Mouse (Mus musculus) E14TG2a.4 (cell line): ENCODE results near the gene 1700113H08Rik.

Experiments
- H3K27me3 ChIP-seq: 2 replicates; pipeline ENCODE4 v1.6.1; 2014; ENCODE audit warnings: low read length, control low read depth; ENCODE audit not compliant: insufficient read depth
- H3K36me3 ChIP-seq: 2 replicates; pipeline ENCODE4 v1.6.1; 2014; ENCODE audit warnings: low read length, control low read depth; ENCODE audit not compliant: insufficient read depth
- H3K4me1 ChIP-seq: replicated peaks from 2 replicates; pipeline ENCODE4 v1.6.1; 2014; ENCODE audit warnings: low read depth, low read length, control low read depth
- H3K4me3 ChIP-seq: replicated peaks from 2 replicates; pipeline ENCODE4 v1.5.1; 2014; ENCODE audit warnings: mild to moderate bottlenecking, low read length
- H3K9me3 ChIP-seq: 2 replicates; pipeline ENCODE4 v1.6.1; 2014; ENCODE audit warnings: low read length, control low read depth
- CTCF ChIP-seq: conservative IDR thresholded peaks from 2 replicates; pipeline ENCODE4 v1.5.1; 2014; ENCODE audit warnings: low read length
- NANOG ChIP-seq: IDR thresholded peaks from 2 replicates; pipeline ENCODE4 v1.6.1; 2014; ENCODE audit warnings: borderline replicate concordance, low read length, mixed read lengths
- POU5F1 ChIP-seq: IDR thresholded peaks from 2 replicates; pipeline ENCODE4 v1.6.1; 2014; ENCODE audit warnings: low read length, borderline replicate concordance

Gene 1700113H08Rik

GRCm38 (mm10) chr10:87057500-87058250, at the start of gene 1700113H08Rik:
Gene 1700113H08Rik, plus strand, starts transcription at chr10:87058045.
- H3K4me1 ChIP-seq: peaks cover 12% of the 10 kb centered on the region
- peak within 1 kb of the TSS; percentile 77 for H3K4me3 ChIP-seq
- H3K27me3 ChIP-seq: peaks cover 20% of the 10 kb centered on the region; the same call in 1 of the 2 replicates
- H3K9me3 ChIP-seq: no peaks in the 10 kb centered on the region
- H3K36me3 ChIP-seq: no peaks in the 10 kb centered on the region
- TF ChIP-seq POU5F1 (no peak), CTCF (no peak), NANOG (no peak)

- Histone ChIP-seq H3K4me1 (no peaks in the 10 kb centered on the region), H3K36me3 (no peaks in the 10 kb centered on the region), H3K4me3 (no peak overlapping the region), H3K9me3 (peaks cover 6% of the 10 kb centered on the region), H3K27me3 (no peaks in the 10 kb centered on the region; the same call in 1 of the 2 replicates)
- TF ChIP-seq POU5F1: no peak
Measured at GRCm38 (mm10) chr10:87008215-87008499, 49.7 kb upstream of the 1700113H08Rik start.

GRCm38 (mm10) chr10:87012087-87012486, 45.8 kb upstream of the 1700113H08Rik start:
- Histone ChIP-seq H3K4me1 (no peaks in the 10 kb centered on the region), H3K4me3 (no peak overlapping the region), H3K9me3 (peaks cover 23% of the 10 kb centered on the region), H3K27me3 (no peaks in the 10 kb centered on the region; the same call in 1 of the 2 replicates), H3K36me3 (no peaks in the 10 kb centered on the region)
- no peak for TF ChIP-seq POU5F1
- TF ChIP-seq CTCF: no peak
- no peak for TF ChIP-seq NANOG

GRCm38 (mm10) chr10:87014391-87014965, 43.4 kb upstream of the 1700113H08Rik start:
- Histone ChIP-seq H3K9me3 (peaks cover 23% of the 10 kb centered on the region), H3K36me3 (no peaks in the 10 kb centered on the region), H3K4me1 (no peaks in the 10 kb centered on the region), H3K27me3 (no peaks in the 10 kb centered on the region), H3K4me3 (no peak overlapping the region)
- no peak for TF ChIP-seq CTCF
- TF ChIP-seq POU5F1: no peak
- no peak for TF ChIP-seq NANOG

- Histone ChIP-seq H3K9me3 (peaks cover 23% of the 10 kb centered on the region), H3K27me3 (no peaks in the 10 kb centered on the region), H3K4me1 (no peaks in the 10 kb centered on the region), H3K4me3 (no peak overlapping the region), H3K36me3 (no peaks in the 10 kb centered on the region)
- no peak for TF ChIP-seq POU5F1
- TF ChIP-seq NANOG: no peak
Measured at GRCm38 (mm10) chr10:87015403-87015802, 42.4 kb upstream of the 1700113H08Rik start.

GRCm38 (mm10) chr10:87016151-87016692, 41.6 kb upstream of the 1700113H08Rik start:
- TF ChIP-seq NANOG (no peak), CTCF (no peak), POU5F1 (no peak)

GRCm38 (mm10) chr10:87018876-87019275, 39.0 kb upstream of the 1700113H08Rik start:
- no peaks in the 10 kb centered on the region for H3K4me1 ChIP-seq
- TF ChIP-seq POU5F1 (no peak), CTCF (no peak), NANOG (no peak)
- no peak overlapping the region for H3K4me3 ChIP-seq
- no peaks in the 10 kb centered on the region for H3K27me3 ChIP-seq
- H3K9me3 ChIP-seq: peaks cover 10% of the 10 kb centered on the region
- no peaks in the 10 kb centered on the region for H3K36me3 ChIP-seq

More at GRCm38 (mm10) chr10:87016151-87016692, 41.6 kb upstream of the 1700113H08Rik start:
- H3K36me3 ChIP-seq: no peaks in the 10 kb centered on the region
- peaks cover 23% of the 10 kb centered on the region for H3K9me3 ChIP-seq
- H3K4me1 ChIP-seq: no peaks in the 10 kb centered on the region
- H3K4me3 ChIP-seq: no peak overlapping the region
- H3K27me3 ChIP-seq: no peaks in the 10 kb centered on the region

- H3K4me1 ChIP-seq: no peaks in the 10 kb centered on the region
- no peaks in the 10 kb centered on the region for H3K9me3 ChIP-seq
- no peaks in the 10 kb centered on the region for H3K36me3 ChIP-seq
- no peak overlapping the region for H3K4me3 ChIP-seq
- H3K27me3 ChIP-seq: no peaks in the 10 kb centered on the region
- TF ChIP-seq POU5F1 (no peak), NANOG (no peak), CTCF (no peak)
Measured at GRCm38 (mm10) chr10:87020711-87021110, 37.1 kb upstream of the 1700113H08Rik start.

GRCm38 (mm10) chr10:87024884-87025283, 33.0 kb upstream of the 1700113H08Rik start:
- Histone ChIP-seq H3K4me3 (no peak overlapping the region), H3K9me3 (no peaks in the 10 kb centered on the region), H3K27me3 (no peaks in the 10 kb centered on the region), H3K4me1 (no peaks in the 10 kb centered on the region), H3K36me3 (no peaks in the 10 kb centered on the region)
- TF ChIP-seq CTCF: peak; percentile 67
- no peak for TF ChIP-seq POU5F1
